Mouse (Mus musculus): ENCODE data around the gene Ly6g6e.
A peak's percentile ranks its signal among the peaks of the same experiment; 100 is the strongest.
"Not testable (repeated sequence)": the region's sequence is repeated elsewhere in the genome, so short reads cannot be mapped to it uniquely, and the experiment has no call there.

Ly6g6e gene

DNA sequence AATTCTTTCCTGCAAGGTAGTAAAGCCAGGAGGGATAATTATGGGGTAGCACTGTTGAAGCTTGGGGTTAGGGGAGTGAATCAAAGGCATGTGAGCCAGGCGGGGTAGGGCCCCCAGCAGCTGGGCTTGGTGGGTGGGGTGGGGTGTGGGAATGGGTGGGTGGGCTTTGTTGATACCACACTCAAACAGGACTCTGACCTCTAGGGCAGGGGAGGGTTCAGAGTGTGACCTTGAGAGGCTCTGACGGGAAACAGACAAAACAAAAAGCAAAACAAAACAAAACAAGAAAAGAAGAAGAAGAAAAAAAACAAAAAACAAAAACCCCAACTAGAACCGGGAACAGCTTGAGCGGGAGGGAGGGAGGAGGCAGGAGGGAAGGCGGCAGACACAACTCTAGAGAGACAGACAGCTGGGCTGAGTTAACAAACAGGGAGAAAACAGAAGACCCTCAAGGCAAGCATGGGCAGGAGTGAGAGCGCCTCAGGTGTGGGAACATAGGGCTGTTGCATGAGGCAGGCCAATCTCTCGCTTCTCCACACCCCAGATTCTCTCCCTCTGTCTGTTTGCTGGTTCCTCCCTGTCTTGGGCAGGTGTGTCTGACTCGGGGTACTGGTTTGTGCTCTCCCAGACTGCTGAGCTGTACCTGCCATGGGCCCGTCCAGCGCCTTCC, at the start of gene Ly6g6e:
Gene Ly6g6e, plus strand, starts transcription at position 396 of the 670 bp plus-strand sequence.
- no peak for DNase-seq (ENCODE audit: inconsistent age in 2 of 2, low spot score in 1 of 2)

GRCm38 (mm10) chr17:35027277-35028068, 49.2 kb upstream of the Ly6g6e start, which contains the start of gene Sapcd1:
Sapcd1 (minus strand) TSS chr17:35028016.
- DNase-seq (ENCODE audit: inconsistent age in 2 of 2, low spot score in 1 of 2) = no peak

DNA sequence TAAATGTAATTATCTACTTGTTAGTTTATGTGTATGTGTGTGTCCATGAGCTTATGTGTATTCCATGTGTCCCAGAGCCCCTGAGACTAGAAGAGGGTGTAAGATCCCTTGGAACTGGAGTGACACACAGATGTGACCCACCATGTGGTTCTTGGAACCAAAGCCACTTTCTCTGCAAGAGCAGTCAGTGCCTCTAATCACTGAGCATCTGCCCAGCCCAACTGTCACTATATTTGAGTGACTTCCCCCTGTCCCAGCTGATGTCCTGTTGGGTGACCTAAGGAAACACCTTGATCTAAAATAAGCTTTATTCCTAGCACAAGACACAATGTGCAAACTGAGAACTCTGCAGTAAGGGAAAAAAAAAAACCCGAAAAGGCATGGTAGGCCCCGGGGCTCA, 48.4 kb upstream of the Ly6g6e start:
- no peak for DNase-seq (ENCODE audit: inconsistent age in 2 of 2, low spot score in 1 of 2)

GRCm38 (mm10) chr17:35029691-35030532, 46.8 kb upstream of the Ly6g6e start:
- DNase-seq (ENCODE audit: inconsistent age in 2 of 2, low spot score in 1 of 2) = peak in 1 of 2 experiments; percentile 55

DNA sequence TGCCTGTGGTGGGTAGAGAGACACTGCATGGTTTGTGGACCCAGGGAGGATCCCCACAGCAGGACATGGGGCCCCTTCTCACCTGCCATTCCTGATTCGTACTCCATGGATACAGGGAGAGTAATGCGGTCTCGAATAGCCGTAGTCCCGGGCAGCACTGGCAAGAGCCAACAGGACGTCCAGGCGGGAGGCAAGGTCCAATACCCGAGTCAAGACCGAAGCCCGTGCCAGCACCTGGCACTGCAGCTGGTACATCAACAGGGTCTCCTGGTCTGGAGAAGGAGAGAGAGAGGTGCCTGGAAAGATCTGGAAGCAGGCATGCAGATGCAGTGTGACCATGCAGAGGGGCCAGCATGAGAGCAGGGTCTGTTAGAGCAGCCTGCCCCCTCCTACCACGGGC, 45.4 kb upstream of the Ly6g6e start:
- no peak for DNase-seq (ENCODE audit: inconsistent age in 2 of 2, low spot score in 1 of 2)

DNA sequence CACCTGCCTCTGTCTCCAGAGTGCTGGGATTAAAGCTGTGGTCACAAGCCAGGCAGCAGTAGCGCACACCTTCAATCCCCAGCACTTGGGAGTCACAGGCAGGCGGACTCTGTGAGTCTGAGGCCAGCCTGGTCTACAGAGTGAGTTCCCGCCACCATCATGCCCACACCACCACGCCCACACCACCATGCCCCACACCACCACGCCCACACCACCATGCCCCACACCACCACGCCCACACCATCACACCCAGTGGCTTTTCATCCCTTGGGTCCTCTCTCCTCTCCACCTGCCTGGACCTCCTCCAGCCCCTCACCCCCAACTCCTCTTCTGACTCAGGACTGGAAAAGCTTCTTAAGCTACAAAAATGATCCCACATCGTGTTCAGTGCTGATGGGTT, 44.8 kb upstream of the Ly6g6e start:
- DNase-seq (ENCODE audit: inconsistent age in 2 of 2, low spot score in 1 of 2) = no peak

GRCm38 (mm10) chr17:35032323-35032870, 44.3 kb upstream of the Ly6g6e start:
- no peak for DNase-seq (ENCODE audit: inconsistent age in 2 of 2, low spot score in 1 of 2)

- not testable (repeated sequence) for DNase-seq (ENCODE audit: inconsistent age in 2 of 2, low spot score in 1 of 2)
Measured at GRCm38 (mm10) chr17:35033703-35034102, 43.0 kb upstream of the Ly6g6e start.

DNA sequence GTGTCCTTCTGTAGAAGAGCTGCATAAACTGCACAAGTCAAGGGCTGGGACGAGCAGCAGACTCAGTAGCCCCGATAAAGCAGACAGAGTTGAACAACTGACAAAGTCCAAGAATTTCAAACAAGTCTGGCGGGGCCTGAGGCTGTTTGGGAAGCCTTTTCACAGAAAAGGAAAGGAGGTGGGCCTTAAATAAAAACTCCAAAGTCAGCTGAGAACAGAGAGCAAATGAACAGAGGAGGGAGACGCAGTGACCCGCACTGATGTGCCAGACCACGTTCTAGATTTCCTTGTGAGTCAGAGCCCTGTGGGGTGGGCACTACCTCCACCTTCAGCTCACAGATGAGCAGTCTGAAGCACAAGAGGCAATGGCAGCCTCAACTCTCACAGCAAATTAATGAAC, 41.8 kb upstream of the Ly6g6e start:
- DNase-seq (ENCODE audit: inconsistent age in 2 of 2, low spot score in 1 of 2) = no peak

- no peak for DNase-seq (ENCODE audit: inconsistent age in 2 of 2, low spot score in 1 of 2)
Measured at GRCm38 (mm10) chr17:35039121-35039873, 37.4 kb upstream of the Ly6g6e start.

DNA sequence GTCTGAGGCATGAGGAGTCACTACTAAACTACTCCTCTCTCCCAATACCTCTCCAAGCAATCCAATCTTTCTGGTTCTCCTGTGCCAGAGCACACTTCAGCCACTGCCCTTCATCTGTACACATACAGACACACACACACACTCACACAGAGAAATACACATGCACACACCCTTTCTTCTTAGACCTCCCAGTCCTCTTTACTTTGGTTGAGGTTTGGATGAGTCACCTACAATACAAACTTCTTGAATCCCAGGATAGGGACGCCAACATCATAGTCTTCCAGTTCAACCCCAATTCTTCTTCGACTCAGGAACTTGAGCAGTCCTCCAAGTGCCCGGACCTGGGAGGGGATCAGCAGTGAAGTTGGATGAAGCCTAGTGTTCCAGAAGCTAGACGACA, 32.9 kb upstream of the Ly6g6e start:
- DNase-seq (ENCODE audit: inconsistent age in 2 of 2, low spot score in 1 of 2) = no peak

- DNase-seq (ENCODE audit: inconsistent age in 2 of 2, low spot score in 1 of 2) = no peak
Measured at GRCm38 (mm10) chr17:35044904-35045806, 31.5 kb upstream of the Ly6g6e start.

- DNase-seq (ENCODE audit: inconsistent age in 2 of 2, low spot score in 1 of 2) = peak in 1 of 2 experiments; percentile 23
Measured at GRCm38 (mm10) chr17:35045807-35046680, 30.7 kb upstream of the Ly6g6e start.

GRCm38 (mm10) chr17:35046681-35047455, 29.8 kb upstream of the Ly6g6e start, which contains the start of gene Msh5:
Msh5 (minus strand) TSS chr17:35046745.
- peak; percentile 98 to 99 for DNase-seq (ENCODE audit: inconsistent age in 2 of 2, low spot score in 1 of 2)

DNA sequence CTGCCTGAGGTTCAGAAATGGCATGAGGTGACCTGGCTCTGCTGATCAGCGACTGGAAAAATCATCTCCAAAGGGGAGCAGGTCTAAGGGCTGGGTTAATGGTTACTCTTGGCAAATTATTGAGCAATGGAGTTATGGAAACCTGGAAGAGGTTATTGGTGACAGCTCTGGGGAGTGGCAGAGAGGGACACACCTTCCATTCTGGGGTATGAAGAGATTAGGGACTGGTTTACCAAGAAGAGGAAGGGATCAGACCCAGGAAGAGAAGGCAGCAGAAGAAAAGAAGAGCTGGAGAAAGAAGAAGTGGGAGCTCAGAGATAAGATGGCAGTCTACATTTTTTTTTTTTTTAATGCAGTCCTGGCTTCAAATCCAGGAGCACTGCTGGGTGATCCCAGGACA, 29.0 kb upstream of the Ly6g6e start:
- DNase-seq (ENCODE audit: inconsistent age in 2 of 2, low spot score in 1 of 2) = no peak

DNA sequence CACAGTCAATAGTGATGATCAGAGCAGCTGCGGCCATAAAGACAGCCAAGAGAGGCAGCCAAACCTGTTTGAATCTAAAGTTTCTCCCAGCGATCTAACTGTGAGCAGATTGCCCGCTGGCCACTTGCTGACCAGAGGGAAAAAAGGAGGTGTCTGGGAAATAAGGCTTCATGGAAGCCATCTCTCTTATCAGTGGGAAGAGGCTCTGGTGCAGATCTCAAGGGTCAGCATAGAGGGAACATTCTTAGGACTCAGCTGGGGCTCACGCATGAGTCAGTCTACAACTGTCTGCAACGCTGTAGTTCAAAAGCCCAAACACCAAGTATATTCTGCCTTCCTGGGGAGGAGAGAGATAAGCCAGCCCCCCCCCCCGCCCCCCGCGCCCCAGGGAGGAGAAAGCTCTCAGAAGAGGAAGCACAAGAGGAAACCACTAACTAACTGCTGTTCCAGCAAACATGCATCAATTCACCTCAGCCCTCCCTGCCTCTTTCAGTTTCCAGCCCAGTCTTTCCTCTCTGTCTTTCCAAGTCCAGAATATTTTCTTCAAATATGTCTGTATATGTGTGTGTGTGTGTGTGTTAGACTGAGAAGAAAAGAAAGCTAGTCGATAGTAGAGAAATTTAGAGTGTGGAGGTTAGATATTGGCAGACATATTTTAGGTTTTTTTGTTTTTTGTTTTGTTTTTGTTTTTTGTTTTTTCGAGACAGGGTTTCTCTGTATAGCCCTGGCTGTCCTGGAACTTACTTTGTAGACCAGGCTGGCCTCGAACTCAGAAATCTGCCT, 28.4 kb upstream of the Ly6g6e start:
- peak in 1 of 2 experiments; percentile 44 for DNase-seq (ENCODE audit: inconsistent age in 2 of 2, low spot score in 1 of 2)

- DNase-seq (ENCODE audit: inconsistent age in 2 of 2, low spot score in 1 of 2) = no peak
Measured at GRCm38 (mm10) chr17:35048932-35049440, 27.7 kb upstream of the Ly6g6e start.
